Mouse (Mus musculus): ENCODE results near the gene Litaf. TPM values are rescaled to one million over a fixed set of nuclear protein-coding genes. Genes with fewer than 3 reads are reported as not detected.

Litaf gene
- total and polyA plus RNA-seq, 3 experiments = 97.5 to 178 (median 154) TPM

DNA sequence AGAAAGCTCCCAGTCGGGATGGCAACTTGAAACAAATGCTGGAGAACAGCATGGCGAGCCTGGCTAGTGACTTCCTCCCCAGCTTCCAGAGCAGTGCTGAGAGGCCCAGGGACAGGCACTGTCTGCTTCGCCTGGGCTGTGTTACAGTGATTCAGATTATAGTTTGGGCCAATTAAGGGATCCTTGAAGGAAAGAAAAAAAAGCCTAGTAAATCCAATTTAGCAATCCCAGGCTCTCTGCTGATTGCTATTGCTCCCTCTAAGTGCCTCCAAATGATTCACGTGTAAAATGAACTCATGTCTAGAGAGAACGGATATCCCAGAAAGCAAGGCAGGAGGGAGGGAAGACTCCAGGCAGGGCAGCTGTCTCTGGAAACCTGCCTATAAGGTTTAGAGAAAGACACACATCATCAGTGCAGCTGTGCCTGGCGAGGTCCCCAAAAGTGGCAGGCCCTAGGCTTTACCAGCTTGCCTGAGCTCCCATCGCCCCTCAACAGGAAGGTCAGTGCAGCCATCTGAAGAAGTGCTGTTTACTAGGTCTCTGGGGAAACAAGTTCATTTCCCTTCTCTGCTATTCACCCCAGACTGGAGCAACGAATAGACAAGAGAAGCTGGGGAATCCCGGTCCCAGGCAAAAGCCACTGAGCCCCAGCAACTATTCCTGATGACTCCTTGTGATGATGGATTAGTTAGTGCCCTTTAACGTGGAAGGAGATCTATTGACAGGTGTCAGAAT is 25.0 kb upstream of the Litaf start:
- dilution Hi-C loops (cut with MboI; ENCODE audit: extremely low pct_ligation_motif_present, extremely low pct_unique_long_range_greater_than_20kb, low sequenced_read_pairs) = no loop called here
- Histone ChIP-seq H3K36me3 (replicated peaks in 1 of 2; ENCODE audit: control insufficient read depth in 1 of 2, insufficient read depth in 1 of 2, low read length in 1 of 2) (peaks cover 63 to 93% of the 10 kb centered on the region in 2 experiments), H3K27me3 (replicated peaks) (no peaks in the 10 kb centered on the region), H3K4me3 (replicated peaks in 1 of 3; ENCODE audit: low read depth in 2 of 3, low read length in 2 of 3, poor library complexity in 1 of 3) (no peak overlapping the region), H3K9ac (ENCODE audit: insufficient read depth, low read depth) (no peak overlapping the region), H3K4me1 (ENCODE audit: control insufficient read depth in 1 of 2, insufficient read depth in 2 of 2) (peaks cover 18 to 96% of the 10 kb centered on the region in 2 experiments), H3K79me2 (replicated peaks; ENCODE audit: control insufficient read depth, extremely low read depth, insufficient read depth, poor library complexity, severe bottlenecking) (no peaks in the 10 kb centered on the region), H3K27ac (ENCODE audit: insufficient read depth, low read depth) (peak overlapping the region; percentile 71), H3K9me3 (replicated peaks; ENCODE audit: low read length) (no peaks in the 10 kb centered on the region), H3K4me2 (ENCODE audit: insufficient read depth, low read depth, poor library complexity, severe bottlenecking) (peak overlapping the region; percentile 17; the same call in 1 of the 2 replicates)
- peak; percentile 59 for DNase-seq (ENCODE audit: extremely low read depth)
- no peak for TF ChIP-seq MAFK (IDR thresholded peaks at IDR 0.05; ENCODE audit: insufficient replicate concordance, low read length)
- no peak for TF ChIP-seq JUND (conservative IDR thresholded peaks at IDR 0.05; ENCODE audit: low read depth, low read length)
- 0 out of 2 replicates have a peak, but pooled peaks have one; percentile 14 for TF ChIP-seq ELF1 (IDR thresholded peaks at IDR 0.05; ENCODE audit: low read depth, low read length)
- peak; percentile 11; the same call in 1 of the 2 replicates for TF ChIP-seq EP300 (IDR thresholded peaks at IDR 0.05; ENCODE audit: low read length)
- TF ChIP-seq ZKSCAN1 (IDR thresholded peaks at IDR 0.05; ENCODE audit: borderline replicate concordance, low read depth, low read length) = no peak
- TF ChIP-seq HCFC1 (IDR thresholded peaks at IDR 0.05; ENCODE audit: low read depth, low read length) = no peak
- TF ChIP-seq CHD1 (IDR thresholded peaks at IDR 0.05; ENCODE audit: low read depth, low read length) = no peak
- peak; percentile 5 for TF ChIP-seq MAX (IDR thresholded peaks at IDR 0.05; ENCODE audit: low read length)
- no peak for TF ChIP-seq POLR2AphosphoS2 (IDR thresholded peaks at IDR 0.05; ENCODE audit: low read depth, low read length)
- TF ChIP-seq E2F4 (IDR thresholded peaks at IDR 0.05; ENCODE audit: insufficient replicate concordance, low read depth, low read length) = no peak
- TF ChIP-seq UBTF (IDR thresholded peaks at IDR 0.05; ENCODE audit: low read depth, low read length) = no peak
- TF ChIP-seq MEF2A (IDR thresholded peaks at IDR 0.05; ENCODE audit: borderline replicate concordance, low read depth, low read length) = 0 out of 2 replicates have a peak, but pooled peaks have one; percentile 17
- TF ChIP-seq ZC3H11A (IDR thresholded peaks at IDR 0.05; ENCODE audit: low read depth, low read length) = no peak
- TF ChIP-seq KAT2A (IDR thresholded peaks at IDR 0.05; ENCODE audit: insufficient replicate concordance, low read length) = no peak
- TF ChIP-seq RCOR1 (conservative IDR thresholded peaks at IDR 0.05; ENCODE audit: low read depth, low read length) = no peak
- TF ChIP-seq ETS1 (conservative IDR thresholded peaks at IDR 0.05; ENCODE audit: low read depth, low read length) = no peak
- in situ Hi-C loops (cut with MboI; ENCODE audit: low pct_ligation_motif_present, low pct_unique_long_range_greater_than_20kb, low sequenced_read_pairs) = loop anchor here (10.0 kb wide), 1 partner anchor 46 kb away; no protein-coding TSS in a partner anchor

GRCm38 (mm10) chr16:11086856-11087588 is 21.1 kb upstream of the Litaf start:
- Histone ChIP-seq H3K79me2 (replicated peaks; ENCODE audit: control insufficient read depth, extremely low read depth, insufficient read depth, poor library complexity, severe bottlenecking) (0 out of 2 replicates have a peak, but pooled peaks cover 2% of the 10 kb centered on the region), H3K9ac (ENCODE audit: insufficient read depth, low read depth) (no peak overlapping the region), H3K27me3 (replicated peaks) (no peaks in the 10 kb centered on the region), H3K4me1 (ENCODE audit: control insufficient read depth in 1 of 2, insufficient read depth in 2 of 2) (peaks cover 15 to 76% of the 10 kb centered on the region in 2 experiments), H3K36me3 (replicated peaks in 1 of 2; ENCODE audit: control insufficient read depth in 1 of 2, insufficient read depth in 1 of 2, low read length in 1 of 2) (peaks cover 75 to 98% of the 10 kb centered on the region in 2 experiments), H3K27ac (ENCODE audit: insufficient read depth, low read depth) (no peak overlapping the region), H3K9me3 (replicated peaks; ENCODE audit: low read length) (no peaks in the 10 kb centered on the region), H3K4me2 (ENCODE audit: insufficient read depth, low read depth, poor library complexity, severe bottlenecking) (no peak overlapping the region), H3K4me3 (replicated peaks in 1 of 3; ENCODE audit: low read depth in 2 of 3, low read length in 2 of 3, poor library complexity in 1 of 3) (no peak overlapping the region)
- dilution Hi-C loops (cut with MboI; ENCODE audit: extremely low pct_ligation_motif_present, extremely low pct_unique_long_range_greater_than_20kb, low sequenced_read_pairs) = no loop called here
- in situ Hi-C loops (cut with MboI; ENCODE audit: low pct_ligation_motif_present, low pct_unique_long_range_greater_than_20kb, low sequenced_read_pairs) = no loop called here
- DNase-seq (ENCODE audit: extremely low read depth) = no peak
- peak; percentile 32 to 48; a peak in 3 of 4 replicates for TF ChIP-seq CTCF (conservative IDR thresholded peaks at IDR 0.05 in 1 of 2, IDR thresholded peaks at IDR 0.05 in 1 of 2; ENCODE audit: low read depth in 2 of 2, low read length in 2 of 2)
- TF ChIP-seq MYC (IDR thresholded peaks at IDR 0.05; ENCODE audit: low read depth, low read length) = no peak
- TF ChIP-seq RAD21 (IDR thresholded peaks at IDR 0.05; ENCODE audit: low read depth, low read length) = peak; percentile 14
